Mouse (Mus musculus): Measurements from ENCODE around the gene Klc4.

Klc4 gene

DNA sequence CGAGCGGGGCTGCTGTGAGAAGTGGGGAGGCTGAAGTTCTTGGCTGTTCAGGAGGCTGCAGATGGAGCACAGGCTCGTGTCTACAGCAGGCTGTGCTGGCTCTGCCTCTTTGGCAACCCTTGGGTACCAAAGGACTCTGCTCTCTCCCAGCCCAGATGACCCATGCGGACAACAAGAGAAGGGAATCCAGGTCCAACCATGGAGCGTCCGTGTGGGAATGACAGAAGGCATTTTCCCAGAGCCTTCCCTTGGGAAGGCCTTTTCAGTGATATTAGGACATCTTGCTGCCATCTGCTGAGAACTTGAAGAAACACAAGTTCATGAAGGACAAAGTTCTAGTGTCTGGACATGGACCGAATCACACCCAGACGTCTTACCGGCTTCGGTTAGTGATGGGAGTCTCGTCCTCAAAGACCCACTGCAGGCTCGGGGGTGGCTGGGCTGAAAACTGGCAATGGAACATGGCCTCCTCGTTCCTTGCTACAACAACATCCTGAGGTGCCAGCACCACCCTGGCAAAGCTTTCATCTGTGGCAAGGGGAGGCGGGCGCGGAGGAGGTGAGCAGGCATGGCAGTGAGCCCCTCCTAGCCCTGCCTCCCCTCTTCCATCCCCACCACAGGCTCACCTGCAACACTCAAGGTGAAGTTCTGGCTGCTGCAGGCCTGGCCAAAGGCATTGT, 56.0 kb downstream of the Klc4 start:
- DNase-seq (ENCODE audit: low spot score): no peak

DNA sequence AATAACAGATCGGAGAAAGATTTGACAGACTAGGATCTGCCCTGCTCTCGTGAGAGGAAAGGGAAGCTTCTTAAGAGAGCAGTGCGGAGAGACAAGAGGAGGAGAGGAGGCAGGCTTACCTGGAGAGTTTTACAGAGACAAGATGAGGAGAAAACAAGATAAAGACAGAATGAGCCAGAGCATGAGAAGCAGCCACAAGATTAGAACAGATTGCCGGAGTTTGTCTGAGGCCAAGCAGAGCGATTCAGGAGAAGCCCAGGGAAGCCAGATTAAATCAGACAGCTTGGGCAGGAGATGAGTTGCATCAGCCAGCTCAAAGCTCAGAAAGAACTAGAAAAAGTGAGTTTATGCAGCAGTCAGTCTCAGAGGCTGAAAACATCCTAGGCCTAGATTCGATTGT, 56.9 kb downstream of the Klc4 start:
- DNase-seq (ENCODE audit: low spot score): no peak

DNA sequence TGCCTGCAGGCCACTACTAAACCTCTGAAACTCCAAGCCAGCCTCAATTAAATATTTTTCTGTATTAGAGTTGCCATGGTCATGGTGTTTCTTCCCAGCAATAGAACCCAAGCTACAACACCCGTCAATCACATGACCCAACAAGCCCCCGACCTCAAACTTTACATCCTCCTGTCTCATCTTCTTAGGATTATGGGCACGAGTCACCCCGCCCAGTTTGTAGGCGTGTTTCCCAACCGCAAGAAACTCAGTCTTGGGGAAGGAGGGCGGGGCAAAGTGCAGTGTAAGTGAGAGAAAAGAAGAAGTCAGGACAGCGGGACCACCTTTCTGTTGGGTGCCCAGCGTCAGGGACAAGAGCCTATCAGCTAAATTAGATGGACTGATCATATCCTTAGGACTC, 57.6 kb downstream of the Klc4 start:
- no peak for DNase-seq (ENCODE audit: low spot score)

DNA sequence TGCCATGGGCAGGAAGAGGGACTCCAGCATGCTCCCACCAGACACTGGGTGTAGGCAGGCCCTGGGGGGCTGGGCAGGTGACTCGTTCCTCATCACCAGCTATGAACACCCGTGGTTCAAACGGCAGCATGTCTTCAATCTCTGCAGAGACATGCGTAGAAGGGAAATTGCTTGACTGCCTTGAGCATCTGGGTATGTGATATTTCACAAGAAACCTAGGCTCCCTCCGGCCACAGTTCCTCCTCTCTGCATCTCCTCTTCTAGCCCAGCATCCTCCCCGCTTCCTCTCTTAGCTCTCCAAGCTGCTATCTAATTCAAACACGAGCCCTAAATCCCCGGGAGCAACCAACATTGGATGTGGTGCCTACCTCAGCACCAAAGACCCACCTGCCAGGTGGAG, 59.5 kb downstream of the Klc4 start:
- no peak for DNase-seq (ENCODE audit: low spot score)
